Mouse (Mus musculus) left cerebral cortex, adult 2 months (tissue): ENCODE results near the gene Mrpl44. TPM values are rescaled to one million over a fixed set of nuclear protein-coding genes. Genes with fewer than 3 reads are reported as not detected.

ENCODE experiments used
- DNase-seq, 2 experiments: peaks; one replicate each; pipeline ENCODE4 v3.0.0; 2021 to 2022; ENCODE audit warnings: low spot score in 2 of 2, mixed read lengths in 1 of 2; ENCODE audit errors: extremely low spot score in 1 of 2
- H3K27ac ChIP-seq: fragments of 200-600 bp; 2 replicates; pipeline ENCODE4 v1.8.1; 2022
- H3K4me3 ChIP-seq: fragments of 200-600 bp; 2 replicates; pipeline ENCODE4 v1.8.1; 2022
- CTCF ChIP-seq: fragments of 200-600 bp; IDR thresholded peaks from 2 replicates; pipeline ENCODE4 v1.8.1; 2022; ENCODE audit warnings: antibody characterized with exemption, mild to moderate bottlenecking, moderate library complexity
- intact Hi-C: fragments of 180-260 bp; cut with DNase I; formaldehyde crosslinking; loops from one replicate; pipeline ENCODE4 v1.15.1; 2025
- total RNA-seq, 2 experiments: library from RNA; stranded (reverse); gene quantifications; 2 replicates each; pipeline ENCODE4 v1.2.3; 2021

Mrpl44 gene
- total RNA-seq, 2 experiments from 2014 or later = 26.9 to 28.8 TPM

- DNase-seq = no peak
- no peak overlapping the region for H3K27ac ChIP-seq
- no peak overlapping the region for H3K4me3 ChIP-seq
- TF ChIP-seq CTCF = no peak; the same call in none of the 2 replicates
- intact Hi-C loops = no loop called here
These were observed 43.6 kb downstream of the Mrpl44 start for GRCm38 (mm10) chr1:79819296-79819879.

- TF ChIP-seq CTCF = no peak
- Histone ChIP-seq H3K27ac (peak overlapping the region; percentile 57; the same call in 1 of the 2 replicates), H3K4me3 (no peak overlapping the region)
- DNase-seq = peak in 1 of 2 experiments; percentile 35
- intact Hi-C loops = no loop called here
These were observed 47.1 kb downstream of the Mrpl44 start for GRCm38 (mm10) chr1:79822806-79823525.

GRCm38 (mm10) chr1:79823951-79824633 is 48.3 kb downstream of the Mrpl44 start:
- Histone ChIP-seq H3K27ac (peak overlapping the region; percentile 69), H3K4me3 (peak overlapping the region; percentile 4)
- no peak for TF ChIP-seq CTCF
- no peak for DNase-seq
- intact Hi-C loops = loop anchor here (2.0 kb wide), 1 partner anchor 35 kb away; no protein-coding TSS in a partner anchor

Other genes starting within 250 kb of the Mrpl44 start
- 1 to 10 TPM; 4.8 to 5.9 TPM for gene Ap1s3, start 104.0 kb upstream of the Mrpl44 start, total RNA-seq
- gene Wdfy1, start 125 bp downstream of the Mrpl44 start, total RNA-seq = 10 to 100 TPM; 43.7 to 45.9 TPM
- gene Serpine2, start 85.2 kb downstream of the Mrpl44 start, total RNA-seq = 100 to 1,000 TPM; 134 to 141 TPM